Mouse (Mus musculus): ENCODE results near the gene Slco1c1. TPM values are rescaled to one million over a fixed set of nuclear protein-coding genes. Genes with fewer than 3 reads are reported as not detected.

The Slco1c1 gene
- 22.5 and 23.5 TPM in 2 replicates for polyA plus RNA-seq (2014; fragmentation: Nextera tagmentation; extraction: Ambion mirVana)

DNA sequence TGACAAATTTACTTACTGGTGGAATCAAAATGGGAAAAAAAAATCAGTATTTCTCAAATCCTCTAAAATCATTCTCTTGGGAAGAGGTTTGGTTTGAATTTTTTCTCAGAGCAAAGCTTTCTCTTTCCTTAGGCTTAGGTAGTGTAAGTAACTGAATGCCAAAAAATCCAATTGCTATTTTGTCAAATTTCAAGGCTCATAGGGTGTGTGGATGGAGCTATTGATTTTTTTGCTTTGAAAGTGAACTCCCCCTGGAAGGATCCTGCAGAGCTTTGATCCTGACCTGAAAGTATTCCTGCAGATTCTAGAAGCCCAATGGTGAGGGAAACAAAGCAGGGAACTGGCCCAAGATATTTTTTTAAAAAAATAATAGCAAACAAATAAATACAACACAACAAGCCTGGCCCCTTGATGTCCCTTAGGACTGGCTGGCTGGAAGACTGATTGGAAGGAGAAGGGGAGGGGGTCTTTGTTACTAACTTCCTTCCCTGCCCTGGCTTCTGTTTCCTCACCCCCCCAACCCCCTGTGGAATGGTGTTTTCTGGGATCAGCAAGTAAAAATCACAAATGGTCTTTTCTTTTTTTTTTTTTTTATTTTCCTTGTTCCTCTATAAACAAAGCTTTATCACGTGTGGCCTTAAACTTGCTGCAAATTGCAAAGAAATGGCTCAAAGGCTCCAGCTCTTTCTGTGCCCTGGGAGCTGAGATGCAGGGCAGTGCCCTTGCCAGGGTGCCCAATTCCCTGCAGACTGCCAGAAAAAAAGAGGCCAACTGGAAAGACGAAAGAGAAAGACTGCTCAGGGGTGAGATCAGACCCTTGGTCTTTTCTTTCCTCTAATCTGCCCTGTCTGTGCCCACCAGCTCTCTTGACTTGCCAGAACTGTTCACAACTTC, at the start of gene Slco1c1:
Slco1c1 (plus strand) TSS at position 622 of the 894 bp plus-strand sequence.
- Histone ChIP-seq H3K9me3 (ENCODE audit: control insufficient read depth, low read length) (no peaks in the 10 kb centered on the region), H3K27ac (no peak within 1 kb of the TSS), H3K9ac (no peak within 1 kb of the TSS), H3K4me2 (replicated peaks) (no peak within 1 kb of the TSS), H3K36me3 (replicated peaks; ENCODE audit: control insufficient read depth, insufficient read depth) (no peaks in the 10 kb centered on the region), H3K27me3 (ENCODE audit: control insufficient read depth, insufficient read depth, low read length) (no peaks in the 10 kb centered on the region), H3K4me3 (replicated peaks; ENCODE audit: low read length) (no peak within 1 kb of the TSS), H3K4me1 (replicated peaks; ENCODE audit: control insufficient read depth, insufficient read depth, low read length) (no peaks in the 10 kb centered on the region)
- DNase-seq (ENCODE audit: low spot score) (no peak), ATAC-seq (ENCODE audit: low FRiP score) (no peak)
- WGBS, result 46% methylated on average over 2 of the region's 2 CpGs

DNA sequence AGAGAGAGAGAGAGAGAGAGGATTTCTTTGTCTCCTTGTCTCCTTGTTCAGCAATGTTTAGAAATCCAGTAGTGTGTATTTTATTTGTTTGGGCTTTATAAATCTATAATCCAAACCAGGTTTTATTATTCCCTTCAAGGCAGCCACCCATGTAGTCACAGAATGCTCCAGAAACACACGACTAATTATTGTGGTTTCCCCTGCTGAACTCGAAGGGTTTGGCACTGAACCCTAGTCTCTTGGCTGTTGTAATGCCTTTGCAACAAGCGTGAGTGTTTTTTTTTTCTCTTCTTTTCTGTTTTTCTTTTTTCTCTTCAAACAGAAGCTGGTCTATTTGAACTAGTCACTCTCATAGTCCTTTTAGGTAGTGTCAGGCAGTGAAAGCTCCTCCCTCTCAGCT, 49.5 kb upstream of the Slco1c1 start:
- Histone ChIP-seq H3K4me1 (replicated peaks; ENCODE audit: control insufficient read depth, insufficient read depth, low read length) (no peaks in the 10 kb centered on the region), H3K4me2 (replicated peaks) (no peak overlapping the region), H3K9me3 (ENCODE audit: control insufficient read depth, low read length) (no peaks in the 10 kb centered on the region), H3K27ac (no peak overlapping the region), H3K27me3 (ENCODE audit: control insufficient read depth, insufficient read depth, low read length) (no peaks in the 10 kb centered on the region), H3K9ac (no peak overlapping the region), H3K4me3 (replicated peaks; ENCODE audit: low read length) (no peak overlapping the region), H3K36me3 (replicated peaks; ENCODE audit: control insufficient read depth, insufficient read depth) (no peaks in the 10 kb centered on the region)
- WGBS, result 48% methylated on average over 3 of the region's 3 CpGs
- no peak for ATAC-seq (ENCODE audit: low FRiP score)
- DNase-seq (ENCODE audit: low spot score), result no peak

DNA sequence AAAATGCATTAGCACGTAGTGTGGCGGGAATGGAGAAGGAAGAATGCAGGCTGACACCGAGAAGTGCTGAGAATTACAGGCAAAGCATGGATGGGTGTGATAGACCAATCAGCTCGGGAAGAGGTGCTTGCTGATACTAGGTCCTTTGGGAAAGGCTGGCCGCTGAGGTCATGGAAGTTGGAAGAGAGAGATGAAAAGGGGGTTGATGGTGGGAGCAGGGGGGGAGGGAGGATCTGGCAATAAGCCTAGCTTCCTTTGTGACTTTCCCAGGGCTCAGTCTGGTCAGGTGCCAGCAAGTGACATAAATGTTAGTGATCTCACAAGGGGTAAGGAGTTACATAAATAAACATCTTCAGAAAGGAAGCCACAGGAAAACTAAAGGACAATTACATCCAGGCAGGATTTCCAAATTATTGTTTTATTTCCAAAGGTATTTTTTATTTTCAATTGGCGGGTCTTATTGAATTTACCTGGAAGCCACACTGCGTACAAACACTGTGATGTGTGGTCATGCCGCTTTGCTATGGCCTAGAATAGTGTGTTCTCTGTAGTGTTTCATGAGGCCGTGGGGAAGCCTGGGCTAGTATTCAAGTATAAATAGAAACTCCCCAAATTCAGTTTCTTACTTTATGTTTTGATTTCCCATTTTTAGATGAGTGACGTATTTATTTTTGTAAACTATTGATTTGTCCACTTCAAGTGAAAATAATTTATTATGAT, 38.7 kb upstream of the Slco1c1 start:
- WGBS, result 53% methylated on average over 10 of the region's 10 CpGs

DNA sequence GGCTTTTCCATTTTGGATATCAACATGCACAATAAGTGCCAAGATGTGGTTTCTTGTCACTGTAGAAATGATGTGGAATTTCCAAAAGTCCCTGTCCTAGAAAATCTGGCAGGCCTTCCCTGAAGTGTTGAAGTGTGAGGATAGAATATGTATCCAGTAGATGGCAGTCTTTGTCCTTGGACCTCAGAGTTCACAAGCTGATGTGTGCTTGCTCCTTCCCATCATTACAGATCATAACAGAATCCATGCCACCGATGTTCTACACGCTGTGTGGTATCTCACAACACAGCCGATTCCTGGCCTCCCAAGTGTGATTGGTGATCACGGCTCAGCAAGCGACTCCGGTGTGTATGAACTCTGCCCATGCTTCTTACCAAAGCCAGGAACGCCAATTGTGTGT, 36.9 kb upstream of the Slco1c1 start:
- H3K27ac ChIP-seq, result no peak overlapping the region
- DNase-seq (ENCODE audit: low spot score) (peak; percentile 67), ATAC-seq (ENCODE audit: low FRiP score) (peak; percentile 59; the same call in 1 of the 2 replicates)
- no peak overlapping the region for H3K4me2 ChIP-seq (replicated peaks)
- H3K4me3 ChIP-seq (replicated peaks; ENCODE audit: low read length), result no peak overlapping the region
- no peaks in the 10 kb centered on the region for H3K27me3 ChIP-seq (ENCODE audit: control insufficient read depth, insufficient read depth, low read length)
- H3K9me3 ChIP-seq (ENCODE audit: control insufficient read depth, low read length), result no peaks in the 10 kb centered on the region
- H3K4me1 ChIP-seq (replicated peaks; ENCODE audit: control insufficient read depth, insufficient read depth, low read length), result no peaks in the 10 kb centered on the region
- H3K36me3 ChIP-seq (replicated peaks; ENCODE audit: control insufficient read depth, insufficient read depth), result no peaks in the 10 kb centered on the region
- no peak overlapping the region for H3K9ac ChIP-seq
- 74% methylated on average over 7 of the region's 7 CpGs for WGBS

More for the DNA sequence above, 38.7 kb upstream of the Slco1c1 start:
- Histone ChIP-seq H3K9ac (no peak overlapping the region), H3K9me3 (ENCODE audit: control insufficient read depth, low read length) (no peaks in the 10 kb centered on the region), H3K36me3 (replicated peaks; ENCODE audit: control insufficient read depth, insufficient read depth) (no peaks in the 10 kb centered on the region), H3K4me1 (replicated peaks; ENCODE audit: control insufficient read depth, insufficient read depth, low read length) (no peaks in the 10 kb centered on the region), H3K27ac (no peak overlapping the region), H3K4me3 (replicated peaks; ENCODE audit: low read length) (no peak overlapping the region), H3K27me3 (ENCODE audit: control insufficient read depth, insufficient read depth, low read length) (no peaks in the 10 kb centered on the region), H3K4me2 (replicated peaks) (no peak overlapping the region)
- DNase-seq (ENCODE audit: low spot score) (peak; percentile 73), ATAC-seq (ENCODE audit: low FRiP score) (peak; percentile 77)

DNA sequence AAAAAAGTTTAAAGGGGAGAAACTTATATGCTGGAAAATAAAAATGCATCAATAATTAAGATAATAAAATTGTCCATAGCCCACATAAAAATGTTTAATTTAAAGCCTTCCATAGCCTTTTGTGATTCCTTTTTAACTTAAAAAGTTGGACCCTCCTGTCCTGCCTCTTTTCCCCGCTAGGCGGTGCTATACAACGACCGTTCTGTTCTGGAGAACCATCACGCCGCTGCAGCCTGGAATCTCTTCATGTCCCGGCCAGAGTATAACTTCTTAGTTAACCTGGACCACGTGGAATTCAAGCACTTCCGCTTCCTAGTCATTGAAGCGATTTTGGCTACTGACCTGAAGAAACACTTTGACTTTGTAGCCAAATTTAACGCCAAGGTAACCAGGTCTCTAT, 35.5 kb upstream of the Slco1c1 start:
- H3K27me3 ChIP-seq (ENCODE audit: control insufficient read depth, insufficient read depth, low read length), result no peaks in the 10 kb centered on the region
- DNase-seq (ENCODE audit: low spot score) (peak; percentile 72), ATAC-seq (ENCODE audit: low FRiP score) (no peak)
- no peak overlapping the region for H3K4me3 ChIP-seq (replicated peaks; ENCODE audit: low read length)
- H3K4me1 ChIP-seq (replicated peaks; ENCODE audit: control insufficient read depth, insufficient read depth, low read length), result no peaks in the 10 kb centered on the region
- H3K4me2 ChIP-seq (replicated peaks), result no peak overlapping the region
- 14% methylated on average over 11 of the region's 11 CpGs for WGBS
- H3K9me3 ChIP-seq (ENCODE audit: control insufficient read depth, low read length), result no peaks in the 10 kb centered on the region
- no peak overlapping the region for H3K27ac ChIP-seq
- no peaks in the 10 kb centered on the region for H3K36me3 ChIP-seq (replicated peaks; ENCODE audit: control insufficient read depth, insufficient read depth)
- H3K9ac ChIP-seq, result no peak overlapping the region

DNA sequence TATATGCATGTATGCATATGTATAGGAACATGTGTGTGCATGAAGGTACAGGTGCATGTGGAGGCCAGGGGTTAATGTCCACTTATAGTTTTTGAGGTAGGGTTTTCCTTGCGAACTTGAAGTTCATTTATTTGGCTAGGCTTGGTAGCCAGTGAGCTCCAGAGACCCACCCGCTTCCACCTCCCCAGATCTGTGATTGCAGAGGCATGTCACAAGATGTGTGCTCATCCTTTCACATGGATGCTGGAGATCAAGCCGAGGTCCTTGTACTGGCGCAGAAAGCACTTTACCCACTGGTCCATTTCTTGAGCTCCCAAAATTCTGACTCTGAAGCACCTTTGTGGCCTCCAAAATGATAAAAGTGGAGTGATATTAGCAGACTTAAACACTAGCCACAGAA, 29.3 kb upstream of the Slco1c1 start:
- H3K36me3 ChIP-seq (replicated peaks; ENCODE audit: control insufficient read depth, insufficient read depth), result 0 out of 2 replicates have a peak, but pooled peaks cover 4% of the 10 kb centered on the region
- H3K9ac ChIP-seq, result no peak overlapping the region
- H3K4me2 ChIP-seq (replicated peaks), result no peak overlapping the region
- whole genome bisulfite sequencing, result 75% methylated on average over 4 of the region's 4 CpGs
- H3K4me3 ChIP-seq (replicated peaks; ENCODE audit: low read length), result no peak overlapping the region
- 0 out of 2 replicates have a peak, but pooled peaks cover 4% of the 10 kb centered on the region for H3K27me3 ChIP-seq (ENCODE audit: control insufficient read depth, insufficient read depth, low read length)
- DNase-seq (ENCODE audit: low spot score) (no peak), ATAC-seq (ENCODE audit: low FRiP score) (no peak)
- no peaks in the 10 kb centered on the region; the same call in 1 of the 2 replicates for H3K4me1 ChIP-seq (replicated peaks; ENCODE audit: control insufficient read depth, insufficient read depth, low read length)
- no peak overlapping the region for H3K27ac ChIP-seq
- no peaks in the 10 kb centered on the region for H3K9me3 ChIP-seq (ENCODE audit: control insufficient read depth, low read length)

DNA sequence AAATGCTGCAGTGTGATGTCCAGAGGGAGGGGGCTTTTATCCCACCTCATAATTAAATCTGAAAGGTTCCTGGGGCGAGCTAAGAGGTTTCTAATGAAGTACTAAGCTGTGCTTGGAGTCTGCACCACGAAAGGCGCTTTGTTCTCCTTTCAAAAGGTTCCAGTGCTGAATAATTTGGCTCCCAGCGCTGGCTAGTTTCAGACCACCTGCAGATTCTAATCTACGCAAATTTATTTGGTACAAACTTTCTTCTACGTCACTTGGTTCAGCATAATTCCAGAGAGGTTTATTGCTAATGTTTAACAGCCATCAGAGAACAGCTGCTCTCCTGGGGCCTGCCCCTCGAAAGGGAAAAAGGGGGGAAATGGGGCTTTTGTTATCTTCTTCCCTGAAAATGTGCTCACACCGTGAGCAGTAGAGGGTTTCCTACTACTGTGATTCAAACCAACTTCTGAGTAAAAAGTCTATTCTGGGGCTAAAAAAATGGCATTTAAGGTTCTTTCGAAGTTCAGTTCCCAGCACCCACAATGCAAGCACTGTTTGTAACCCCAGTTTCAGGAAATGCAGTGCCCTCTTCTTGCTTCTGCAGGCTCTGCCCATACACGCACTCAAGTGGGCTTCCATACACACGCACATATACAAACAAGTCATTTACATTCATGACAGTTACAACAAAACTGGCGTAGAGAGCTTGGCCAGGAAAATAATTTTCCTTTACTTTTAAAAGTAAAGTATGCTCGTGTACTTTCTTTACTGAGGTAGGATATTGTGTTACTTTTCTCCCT, 28.3 kb upstream of the Slco1c1 start:
- ATAC-seq (ENCODE audit: low FRiP score) (peak; percentile 87), DNase-seq (ENCODE audit: low spot score) (peak; percentile 67)
- Histone ChIP-seq H3K36me3 (replicated peaks; ENCODE audit: control insufficient read depth, insufficient read depth) (0 out of 2 replicates have a peak, but pooled peaks cover 4% of the 10 kb centered on the region), H3K4me2 (replicated peaks) (no peak overlapping the region; the same call in 1 of the 2 replicates), H3K27ac (no peak overlapping the region), H3K9ac (no peak overlapping the region), H3K9me3 (ENCODE audit: control insufficient read depth, low read length) (no peaks in the 10 kb centered on the region), H3K27me3 (ENCODE audit: control insufficient read depth, insufficient read depth, low read length) (0 out of 2 replicates have a peak, but pooled peaks cover 4% of the 10 kb centered on the region), H3K4me3 (replicated peaks; ENCODE audit: low read length) (no peak overlapping the region), H3K4me1 (replicated peaks; ENCODE audit: control insufficient read depth, insufficient read depth, low read length) (no peaks in the 10 kb centered on the region; the same call in 1 of the 2 replicates)
- 8% methylated on average over 13 of the region's 13 CpGs for WGBS

DNA sequence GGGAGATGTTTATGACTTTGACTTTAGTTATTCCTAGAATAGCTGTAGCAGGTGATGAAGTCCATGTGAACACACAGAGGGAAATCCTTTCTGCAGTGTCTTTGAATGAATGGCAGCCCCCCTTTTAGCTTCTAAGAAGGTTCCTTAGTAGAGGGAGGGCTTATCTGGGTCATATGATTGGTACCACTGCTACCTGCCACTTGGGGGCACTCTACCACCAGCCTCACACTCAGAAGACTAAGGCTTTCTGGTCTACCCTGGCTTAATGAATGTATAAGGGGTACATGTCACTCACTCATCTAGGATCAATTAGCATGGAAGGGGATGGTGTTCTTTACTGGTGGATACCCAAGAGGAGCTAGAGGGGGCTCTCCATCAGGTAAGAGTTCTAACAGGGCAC, 24.7 kb upstream of the Slco1c1 start:
- ATAC-seq (ENCODE audit: low FRiP score), result no peak
- no peak overlapping the region for H3K27ac ChIP-seq
- H3K4me2 ChIP-seq (replicated peaks), result no peak overlapping the region
- H3K27me3 ChIP-seq (ENCODE audit: control insufficient read depth, insufficient read depth, low read length), result 0 out of 2 replicates have a peak, but pooled peaks cover 4% of the 10 kb centered on the region
- H3K36me3 ChIP-seq (replicated peaks; ENCODE audit: control insufficient read depth, insufficient read depth), result 0 out of 2 replicates have a peak, but pooled peaks cover 4% of the 10 kb centered on the region
- H3K9me3 ChIP-seq (ENCODE audit: control insufficient read depth, low read length), result no peaks in the 10 kb centered on the region
- H3K4me1 ChIP-seq (replicated peaks; ENCODE audit: control insufficient read depth, insufficient read depth, low read length), result no peaks in the 10 kb centered on the region; the same call in 1 of the 2 replicates
- no peak overlapping the region for H3K4me3 ChIP-seq (replicated peaks; ENCODE audit: low read length)
- DNase-seq (ENCODE audit: low spot score), result no peak
- no peak overlapping the region for H3K9ac ChIP-seq
